Mouse (Mus musculus) hindbrain, embryonic 16.5 days (tissue): ENCODE data around the gene Mpg. TPM values are rescaled to one million over a fixed set of nuclear protein-coding genes. Genes with fewer than 3 reads are reported as not detected.
A peak's percentile ranks its signal among the peaks of the same experiment; 100 is the strongest.

Experiments used
- ATAC-seq: fragments of 200-750 bp; cut with Nextera tagmentation; 2 replicates; pipeline ENCODE4 v1.8.0; 2017; ENCODE audit warnings: moderate TSS enrichment, moderate library complexity
- H3K27ac ChIP-seq: fragments of 300-500 bp; sonication (generic); 2 replicates; pipeline ENCODE4 v1.5.1; 2014; ENCODE audit warnings: low read depth, mild to moderate bottlenecking, control low read depth, low read length, moderate library complexity
- H3K27me3 ChIP-seq: fragments of 300-500 bp; sonication (generic); replicated peaks from 2 replicates; pipeline ENCODE4 v1.6.1; 2014; ENCODE audit warnings: low read length; ENCODE audit not compliant: control insufficient read depth, insufficient read depth
- H3K36me3 ChIP-seq: fragments of 300-500 bp; sonication (generic); 2 replicates; pipeline ENCODE4 v1.6.1; 2014; ENCODE audit warnings: mild to moderate bottlenecking, low read length, moderate library complexity, mixed read lengths; ENCODE audit not compliant: control insufficient read depth, insufficient read depth
- H3K4me1 ChIP-seq: fragments of 300-500 bp; sonication (generic); 2 replicates; pipeline ENCODE4 v1.6.1; 2014; ENCODE audit warnings: low read depth, low read length; ENCODE audit not compliant: control insufficient read depth, insufficient read depth
- H3K4me2 ChIP-seq: fragments of 300-500 bp; sonication (generic); 2 replicates; pipeline ENCODE4 v1.6.1; 2014; ENCODE audit warnings: mild to moderate bottlenecking, low read length, control low read depth, moderate library complexity
- H3K4me3 ChIP-seq: fragments of 300-500 bp; sonication (generic); 2 replicates; pipeline ENCODE4 v1.5.1; 2014; ENCODE audit warnings: mild to moderate bottlenecking, low read length, control low read depth, moderate library complexity
- H3K9ac ChIP-seq: fragments of 300-500 bp; sonication (generic); 2 replicates; pipeline ENCODE4 v1.6.1; 2014; ENCODE audit warnings: low read depth, mild to moderate bottlenecking, control low read depth, low read length, moderate library complexity
- H3K9me3 ChIP-seq: fragments of 300-500 bp; sonication (generic); 2 replicates; pipeline ENCODE4 v1.6.1; 2014; ENCODE audit warnings: mild to moderate bottlenecking, low read length, moderate library complexity; ENCODE audit not compliant: control insufficient read depth
- whole genome bisulfite sequencing: fragments of 180-500 bp; shearing (Covaris S2); extraction: QIAGEN DNeasy Blood & Tissue Kit; methylation state at CpG from one replicate; pipeline ENCODE4 v1.1.7; 2014; 5-methylcytosine and 5-hydroxymethylcytosine counted together
- polyA plus RNA-seq: library from polyadenylated mRNA; unstranded; fragments of >200 nt; fragmentation: Nextera tagmentation; extraction: Ambion mirVana; gene quantifications from 2 replicates; pipeline ENCODE4 v1.2.1, GENCODE M21; 2015

The Mpg gene
- polyA plus RNA-seq, 1 experiment from 2014 or later = 34.7 TPM

- H3K9ac ChIP-seq = no peak overlapping the region
- 82% methylated on average over 10 of the region's 10 CpGs for WGBS
Measured at GRCm38 (mm10) chr11:32262674-32263415, 36.5 kb downstream of the Mpg start.

DNA sequence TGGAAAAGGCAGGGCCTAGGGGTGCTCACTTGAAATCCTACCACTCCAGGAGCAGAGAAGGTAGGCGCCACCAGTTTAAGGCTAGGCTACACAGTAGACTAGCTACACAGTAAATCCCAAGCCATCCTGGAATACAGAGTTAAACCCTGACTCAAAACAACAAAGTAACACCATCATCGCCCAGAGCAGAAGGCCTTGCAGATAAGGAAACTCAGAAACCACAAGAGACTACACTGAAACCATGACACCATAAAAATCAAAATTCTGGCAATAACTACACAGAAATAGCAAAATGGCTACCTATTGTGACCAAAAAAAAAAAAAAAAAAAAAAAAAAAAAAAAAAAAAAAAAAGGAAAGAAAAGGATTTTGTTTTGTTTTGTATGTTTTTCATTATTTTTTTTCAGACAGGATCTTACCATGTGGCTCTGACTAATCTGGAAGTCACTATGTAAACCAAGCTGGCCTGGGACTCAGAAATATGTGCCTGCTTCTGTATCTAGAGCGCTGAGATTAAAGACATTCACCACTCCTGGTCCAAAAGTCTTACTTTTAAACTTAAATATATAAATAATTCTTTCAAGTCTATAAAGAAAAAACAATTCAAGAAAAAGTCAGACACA, 38.9 kb downstream of the Mpg start:
- peaks cover 10% of the 10 kb centered on the region for H3K4me1 ChIP-seq
- H3K9me3 ChIP-seq = no peaks in the 10 kb centered on the region
- no peak overlapping the region for H3K27ac ChIP-seq
- H3K4me3 ChIP-seq = no peak overlapping the region
- H3K27me3 ChIP-seq = no peaks in the 10 kb centered on the region
- H3K36me3 ChIP-seq = no peaks in the 10 kb centered on the region
- H3K9ac ChIP-seq = no peak overlapping the region
- 95% methylated on average over 3 of the region's 3 CpGs for WGBS
- no peak overlapping the region for H3K4me2 ChIP-seq
- ATAC-seq = no peak

More at GRCm38 (mm10) chr11:32262674-32263415, 36.5 kb downstream of the Mpg start:
- H3K27me3 ChIP-seq = no peaks in the 10 kb centered on the region
- ATAC-seq = no peak
- peaks cover 6% of the 10 kb centered on the region for H3K4me1 ChIP-seq
- H3K9me3 ChIP-seq = no peaks in the 10 kb centered on the region
- H3K4me3 ChIP-seq = no peak overlapping the region
- H3K27ac ChIP-seq = no peak overlapping the region
- H3K4me2 ChIP-seq = no peak overlapping the region
- H3K36me3 ChIP-seq = no peaks in the 10 kb centered on the region

GRCm38 (mm10) chr11:32266194-32266593, 39.9 kb downstream of the Mpg start:
- Histone ChIP-seq H3K9ac (no peak overlapping the region), H3K36me3 (no peaks in the 10 kb centered on the region), H3K4me2 (no peak overlapping the region; the same call in 1 of the 2 replicates), H3K4me3 (no peak overlapping the region), H3K27ac (no peak overlapping the region), H3K27me3 (no peaks in the 10 kb centered on the region), H3K9me3 (no peaks in the 10 kb centered on the region), H3K4me1 (peaks cover 10% of the 10 kb centered on the region)
- 92% methylated on average over 6 of the region's 6 CpGs for WGBS
- ATAC-seq = no peak

GRCm38 (mm10) chr11:32266776-32267175, 40.5 kb downstream of the Mpg start:
- Histone ChIP-seq H3K9ac (peak overlapping the region; percentile 93), H3K4me2 (peak overlapping the region; percentile 68), H3K9me3 (no peaks in the 10 kb centered on the region), H3K27me3 (no peaks in the 10 kb centered on the region), H3K4me1 (peaks cover 10% of the 10 kb centered on the region), H3K27ac (peak overlapping the region; percentile 94), H3K4me3 (peak overlapping the region; percentile 90), H3K36me3 (no peaks in the 10 kb centered on the region)
- ATAC-seq = 0 out of 2 replicates have a peak, but pooled peaks have one; percentile 3
- 23% methylated on average over 6 of the region's 6 CpGs for WGBS

GRCm38 (mm10) chr11:32267188-32267884, 41.0 kb downstream of the Mpg start, which contains the start of gene Nprl3:
Gene Nprl3, minus strand, starts transcription at chr11:32267707.
- Histone ChIP-seq H3K4me1 (peaks cover 10% of the 10 kb centered on the region), H3K9ac (peak within 1 kb of the TSS; percentile 93), H3K36me3 (no peaks in the 10 kb centered on the region), H3K27ac (peak within 1 kb of the TSS; percentile 94), H3K4me2 (peak within 1 kb of the TSS; percentile 68), H3K27me3 (no peaks in the 10 kb centered on the region), H3K4me3 (peak within 1 kb of the TSS; percentile 90), H3K9me3 (no peaks in the 10 kb centered on the region)
- peak; percentile 99 for ATAC-seq
- under 1% methylated on average over 54 of the region's 54 CpGs for WGBS

GRCm38 (mm10) chr11:32267964-32268363, 41.7 kb downstream of the Mpg start:
- no peaks in the 10 kb centered on the region for H3K36me3 ChIP-seq
- H3K4me1 ChIP-seq = peaks cover 10% of the 10 kb centered on the region
- H3K27ac ChIP-seq = peak overlapping the region; percentile 67
- H3K4me3 ChIP-seq = peak overlapping the region; percentile 90
- no peaks in the 10 kb centered on the region for H3K27me3 ChIP-seq
- 26% methylated on average over 5 of the region's 5 CpGs for WGBS
- peak; percentile 50 for ATAC-seq
- peak overlapping the region; percentile 68 for H3K4me2 ChIP-seq
- H3K9ac ChIP-seq = peak overlapping the region; percentile 93
- no peaks in the 10 kb centered on the region for H3K9me3 ChIP-seq

- WGBS = 90% methylated on average over 5 of the region's 5 CpGs
- H3K9me3 ChIP-seq = no peaks in the 10 kb centered on the region
- no peak overlapping the region for H3K27ac ChIP-seq
- no peak overlapping the region for H3K9ac ChIP-seq
- no peak overlapping the region for H3K4me3 ChIP-seq
- no peak for ATAC-seq
- H3K27me3 ChIP-seq = no peaks in the 10 kb centered on the region
- peaks cover 10% of the 10 kb centered on the region for H3K4me1 ChIP-seq
- no peak overlapping the region for H3K4me2 ChIP-seq
- H3K36me3 ChIP-seq = no peaks in the 10 kb centered on the region
Measured at GRCm38 (mm10) chr11:32268952-32269351, 42.6 kb downstream of the Mpg start.

DNA sequence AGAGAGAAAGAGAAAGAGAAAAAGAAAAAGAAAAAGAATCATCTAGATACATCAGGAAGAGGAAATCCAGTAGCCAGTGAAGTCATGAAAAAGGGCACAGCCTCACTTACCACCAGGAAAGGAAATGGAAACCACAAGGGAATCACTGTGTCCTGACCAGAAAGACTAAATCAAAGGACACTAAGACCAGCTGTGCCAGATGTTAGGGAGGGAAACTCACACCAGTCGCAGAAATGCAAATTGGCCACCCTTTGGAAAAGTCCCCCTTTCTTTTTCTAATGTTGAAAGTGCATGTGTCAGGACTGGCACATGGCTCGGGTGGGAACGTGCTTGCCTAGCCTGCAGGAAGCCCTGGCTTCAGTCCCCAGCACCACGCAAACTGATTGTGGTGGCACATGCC, 44.9 kb downstream of the Mpg start:
- H3K9ac ChIP-seq = no peak overlapping the region
- H3K27me3 ChIP-seq = no peaks in the 10 kb centered on the region
- WGBS = 48% methylated on average over 4 of the region's 4 CpGs
- H3K4me2 ChIP-seq = no peak overlapping the region
- peaks cover 7% of the 10 kb centered on the region for H3K4me1 ChIP-seq
- no peak overlapping the region for H3K27ac ChIP-seq
- ATAC-seq = no peak
- H3K36me3 ChIP-seq = no peaks in the 10 kb centered on the region
- H3K4me3 ChIP-seq = no peak overlapping the region
- no peaks in the 10 kb centered on the region for H3K9me3 ChIP-seq

GRCm38 (mm10) chr11:32276347-32276746, 50.0 kb downstream of the Mpg start, which contains the start of gene Hba-x:
Gene Hba-x, plus strand, starts transcription at chr11:32276400.
- H3K9ac ChIP-seq = no peak within 1 kb of the TSS
- H3K27me3 ChIP-seq = no peaks in the 10 kb centered on the region; the same call in 1 of the 2 replicates
- 86% methylated on average over 3 of the region's 3 CpGs for WGBS
- H3K4me2 ChIP-seq = no peak within 1 kb of the TSS
- ATAC-seq = no peak
- no peaks in the 10 kb centered on the region for H3K36me3 ChIP-seq
- H3K9me3 ChIP-seq = no peaks in the 10 kb centered on the region
- no peaks in the 10 kb centered on the region for H3K4me1 ChIP-seq
- no peak within 1 kb of the TSS for H3K27ac ChIP-seq
- H3K4me3 ChIP-seq = no peak within 1 kb of the TSS
